Mouse (Mus musculus) gastrocnemius, postnatal 36 days (tissue): ENCODE data around the gene Twist2. TPM values are rescaled to one million over a fixed set of nuclear protein-coding genes. Genes with fewer than 3 reads are reported as not detected.

ENCODE experiments used
- DNase-seq, 2 experiments: peaks; one replicate each; pipeline ENCODE4 v3.0.0; 2022
- intact Hi-C: fragments of 180-260 bp; cut with DNase I; formaldehyde crosslinking; loops from one replicate; pipeline ENCODE4 v1.15.1; 2025
- total RNA-seq, 2 experiments: library from RNA; stranded (reverse); gene quantifications; 2 replicates each; pipeline ENCODE4 v1.2.3; 2021

Gene Twist2
- total RNA-seq, 2 experiments from 2014 or later, result 1.4 to 1.6 TPM

DNA sequence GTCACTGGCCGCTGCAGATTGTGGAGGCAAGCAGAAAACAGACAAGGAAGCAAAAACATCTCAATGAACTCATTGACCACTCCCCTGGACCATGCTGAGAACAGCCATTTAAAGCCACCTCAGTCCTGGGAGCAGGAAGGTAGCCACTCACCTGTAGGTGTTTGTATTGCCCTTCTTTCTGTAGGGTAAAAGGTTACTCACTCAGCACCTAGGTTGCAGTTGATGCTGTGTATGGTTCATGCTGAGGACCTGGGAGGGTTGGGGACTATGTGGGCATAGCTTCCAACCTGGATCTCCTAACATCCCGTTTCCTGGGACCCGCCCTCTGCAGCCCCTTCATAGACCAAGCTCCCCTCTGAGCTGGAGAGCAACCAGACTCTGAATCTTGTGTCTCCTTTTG lies 14.8 kb downstream of the Twist2 start:
- no peak for DNase-seq
- intact Hi-C loops, result no loop called here

DNA sequence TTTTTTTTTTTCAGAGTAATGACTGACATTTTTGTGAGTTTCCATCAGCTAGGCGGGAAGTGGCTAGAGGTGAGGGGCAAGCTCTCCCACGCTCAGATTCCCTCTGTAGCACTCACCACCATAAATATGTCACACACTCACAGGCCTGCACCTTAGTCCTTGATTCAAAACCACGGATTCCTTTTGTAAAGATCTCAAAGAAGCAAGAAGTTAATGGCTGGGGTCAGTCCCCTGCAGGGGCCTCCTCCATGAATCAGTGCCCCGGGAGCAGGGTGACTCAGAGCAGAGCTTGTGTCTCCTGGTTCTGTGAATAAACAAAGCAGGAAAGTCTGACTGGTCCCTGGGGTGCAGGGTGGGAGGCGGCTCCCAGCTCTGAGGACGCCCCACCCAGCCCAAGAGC lies 15.3 kb downstream of the Twist2 start:
- intact Hi-C loops, result no loop called here
- DNase-seq, result peak in 1 of 2 experiments; percentile 35

- DNase-seq, result peak in 1 of 2 experiments; percentile 22
- intact Hi-C loops, result no loop called here
Observed at GRCm38 (mm10) chr1:91819237-91819636, 18.0 kb downstream of the Twist2 start.

DNA sequence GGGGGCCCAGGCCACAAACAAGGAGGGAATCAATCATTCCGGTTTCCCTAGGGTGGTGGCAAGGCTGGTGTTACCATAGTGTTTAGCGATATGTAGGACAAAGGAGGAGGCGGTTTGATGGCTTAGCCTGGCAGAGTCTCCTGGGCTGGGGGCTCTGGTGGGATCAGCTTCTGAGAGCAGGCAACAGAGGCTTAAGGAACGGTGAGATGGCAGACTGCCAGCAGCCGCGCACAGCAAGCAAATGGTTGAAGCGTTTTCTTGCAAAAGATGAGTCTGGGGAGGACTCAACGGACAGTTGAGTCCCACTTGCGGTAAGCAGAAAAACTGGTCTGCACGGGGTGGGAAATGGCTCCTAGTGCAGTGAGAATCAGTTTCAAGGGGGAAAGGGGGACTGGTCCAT lies 19.3 kb downstream of the Twist2 start:
- intact Hi-C loops, result no loop called here
- DNase-seq, result no peak

DNA sequence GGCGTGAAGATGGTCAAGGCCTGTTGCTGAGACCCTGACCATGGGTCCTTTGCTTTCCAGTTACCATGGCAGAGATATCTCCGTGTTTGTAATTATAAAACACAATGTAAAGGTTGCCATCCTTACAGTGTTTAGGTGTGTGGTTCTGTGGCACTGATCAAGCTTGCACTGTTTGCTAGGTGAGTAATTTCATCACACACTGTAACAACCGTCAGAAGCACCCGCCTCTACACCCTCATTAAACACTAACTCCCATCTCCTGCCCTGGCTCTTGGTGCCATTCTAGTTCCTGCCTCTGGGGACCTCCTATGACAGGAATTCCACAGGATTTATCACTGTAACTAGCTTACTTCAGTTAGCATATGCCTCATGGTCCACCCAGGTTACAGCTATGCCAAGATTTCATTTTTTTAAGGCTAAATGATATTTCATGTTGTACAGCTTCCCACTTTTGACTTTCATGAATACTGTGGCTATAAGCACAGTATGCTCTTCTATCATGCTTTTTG lies 21.1 kb downstream of the Twist2 start:
- intact Hi-C loops, result no loop called here
- DNase-seq, result no peak

GRCm38 (mm10) chr1:91823530-91823929 lies 22.3 kb downstream of the Twist2 start:
- peak in 1 of 2 experiments; percentile 42 for DNase-seq
- intact Hi-C loops, result no loop called here

DNA sequence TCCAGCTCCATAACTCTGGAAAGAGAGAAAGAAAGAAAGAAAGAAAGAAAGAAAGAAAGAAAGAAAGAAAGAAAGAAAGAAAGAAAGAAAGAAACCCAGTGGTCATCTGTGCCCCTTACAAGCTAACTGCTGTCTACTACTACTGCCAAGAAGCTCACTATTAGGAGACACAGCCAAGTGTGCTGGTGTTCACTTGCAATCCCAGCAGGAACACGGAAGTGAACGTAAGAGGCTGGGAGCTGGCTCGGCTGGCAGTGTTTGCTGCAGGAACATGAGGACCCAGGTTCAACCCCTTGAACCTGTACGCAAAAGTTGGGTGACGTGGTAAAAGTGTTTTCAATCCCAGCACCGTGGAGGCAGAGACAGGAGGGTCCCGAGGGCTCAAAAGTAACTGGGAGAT lies 22.7 kb downstream of the Twist2 start:
- DNase-seq, result no peak
- intact Hi-C loops, result no loop called here

- DNase-seq, result no peak
- intact Hi-C loops, result no loop called here
Observed at GRCm38 (mm10) chr1:91825261-91825660, 24.0 kb downstream of the Twist2 start.

DNA sequence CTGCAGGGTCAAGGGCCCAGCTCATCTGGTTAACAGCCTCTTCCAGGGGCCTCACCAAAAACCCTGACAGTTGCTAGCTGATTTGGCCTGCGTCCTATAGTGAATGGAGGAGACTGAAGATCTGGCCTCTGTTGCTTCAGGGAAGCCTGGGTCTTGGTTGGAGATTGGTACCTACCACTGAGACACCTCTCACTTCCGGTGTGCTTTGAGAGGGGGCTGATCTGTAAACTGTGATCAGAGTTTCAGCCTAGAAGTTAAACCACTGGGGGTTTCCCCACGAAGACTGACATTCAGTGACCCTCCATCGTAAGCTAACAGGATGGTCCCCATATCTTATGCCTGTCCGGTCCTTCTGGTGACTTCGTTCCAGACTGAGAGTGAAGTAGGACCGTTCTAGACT lies 30.7 kb downstream of the Twist2 start:
- intact Hi-C loops, result no loop called here
- DNase-seq, result no peak

DNA sequence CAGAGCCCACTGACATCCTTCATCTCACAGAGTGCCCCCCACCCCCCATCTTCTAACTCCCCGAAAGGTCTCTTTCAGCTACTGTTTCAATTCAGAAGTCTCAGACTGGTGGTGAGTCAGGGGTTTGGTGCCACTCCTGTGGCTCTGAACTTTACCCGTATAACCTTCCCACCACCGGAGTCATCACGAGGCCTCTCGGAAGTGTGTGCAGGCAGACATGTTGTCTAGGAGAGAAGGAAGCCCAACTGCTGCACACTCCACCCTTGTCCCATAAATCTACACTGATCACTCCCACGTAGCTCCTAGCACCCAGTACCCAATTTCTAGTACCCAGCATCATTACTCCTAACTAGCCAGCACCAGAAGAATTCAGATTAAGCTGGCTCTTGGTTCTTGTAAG lies 38.3 kb downstream of the Twist2 start:
- intact Hi-C loops, result no loop called here
- no peak for DNase-seq

DNA sequence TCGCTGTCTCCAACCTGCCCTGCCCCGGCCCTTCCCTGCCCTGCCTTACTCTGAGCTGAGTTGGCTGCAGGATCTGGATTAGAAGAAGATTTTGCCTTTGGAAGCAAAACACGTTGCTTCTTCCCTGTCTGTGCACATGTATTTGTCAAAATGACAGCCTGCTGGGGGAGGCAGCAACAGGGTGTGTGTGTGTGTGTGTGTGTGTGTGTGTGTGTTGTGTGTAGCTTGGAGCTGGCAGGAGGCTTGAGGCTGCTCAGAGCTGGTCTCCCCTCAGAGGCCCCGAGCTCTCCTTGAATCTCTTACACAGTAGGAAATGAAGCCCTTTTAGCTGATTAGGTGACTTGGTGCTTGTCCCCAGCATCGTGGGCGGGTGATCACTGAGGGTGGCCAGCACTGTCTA lies 38.7 kb downstream of the Twist2 start:
- intact Hi-C loops, result no loop called here
- DNase-seq, result no peak

GRCm38 (mm10) chr1:91844236-91844635 lies 43.0 kb downstream of the Twist2 start:
- no peak for DNase-seq
- intact Hi-C loops, result no loop called here

DNA sequence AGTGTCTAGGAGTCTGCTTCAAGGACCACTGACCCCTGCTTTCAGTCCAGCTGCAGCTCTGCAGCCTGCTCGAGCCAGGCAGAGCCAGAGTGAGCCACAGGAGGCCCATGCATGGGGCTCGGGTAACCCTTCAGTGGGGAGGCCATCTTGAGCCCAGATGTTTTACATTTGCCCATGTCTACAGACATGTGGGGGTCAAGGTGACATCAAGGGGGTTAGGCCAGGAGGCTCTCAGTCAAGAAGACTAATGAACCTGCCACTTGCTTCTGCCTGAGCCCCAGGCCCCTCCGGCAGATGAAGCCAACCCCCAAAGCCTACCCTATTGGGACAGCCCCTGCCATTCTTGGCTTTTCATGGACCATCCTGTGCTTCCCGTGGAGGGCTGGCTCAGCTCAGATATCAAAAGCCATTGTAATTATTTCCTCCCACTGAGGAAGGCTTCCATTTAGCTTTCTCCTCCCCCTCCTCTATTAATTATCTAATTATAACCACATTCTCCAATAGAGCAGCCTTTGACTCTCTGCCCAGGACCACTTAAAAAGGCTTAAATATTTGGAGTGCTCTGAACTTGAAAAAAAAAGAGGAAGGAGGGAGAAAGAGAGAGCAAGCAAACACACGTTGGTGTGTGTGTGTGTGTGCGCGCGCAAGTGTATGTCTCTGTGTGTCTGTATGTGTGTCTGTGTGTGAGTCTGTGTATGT lies 43.6 kb downstream of the Twist2 start:
- intact Hi-C loops, result no loop called here

DNA sequence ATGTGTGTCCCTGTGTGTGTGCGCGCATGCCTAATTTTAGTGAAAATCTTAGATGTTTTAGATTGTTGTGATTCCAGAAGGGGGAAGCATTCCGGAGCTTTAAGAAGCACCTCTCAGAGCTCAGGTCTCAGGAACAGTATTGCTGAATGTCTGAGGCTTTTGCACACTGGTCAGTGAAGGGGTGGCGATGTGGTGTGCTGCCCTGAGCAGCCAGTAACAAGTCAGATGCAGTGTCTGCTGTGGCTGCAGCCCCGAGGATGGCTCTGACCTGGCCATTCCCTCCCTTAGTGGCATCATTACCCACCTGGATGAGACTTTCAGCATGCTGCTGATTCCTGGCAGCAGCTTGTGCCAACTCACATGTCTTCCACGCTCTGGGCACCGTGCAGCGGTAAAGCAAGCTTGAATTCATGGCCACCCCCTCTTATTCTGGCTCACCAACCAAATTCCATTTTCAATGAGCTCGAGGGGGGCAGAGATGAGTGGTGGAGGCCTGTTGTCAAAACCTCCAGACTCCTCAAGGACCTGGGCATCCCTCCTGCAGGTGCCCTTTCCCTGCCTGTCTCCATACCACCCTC lies 44.2 kb downstream of the Twist2 start:
- intact Hi-C loops, result no loop called here
- DNase-seq, result no peak

More for the DNA sequence above, 43.6 kb downstream of the Twist2 start:
- DNase-seq, result no peak

- no peak for DNase-seq
- intact Hi-C loops, result no loop called here
Observed at GRCm38 (mm10) chr1:91851300-91851699, 50.0 kb downstream of the Twist2 start.

DNA sequence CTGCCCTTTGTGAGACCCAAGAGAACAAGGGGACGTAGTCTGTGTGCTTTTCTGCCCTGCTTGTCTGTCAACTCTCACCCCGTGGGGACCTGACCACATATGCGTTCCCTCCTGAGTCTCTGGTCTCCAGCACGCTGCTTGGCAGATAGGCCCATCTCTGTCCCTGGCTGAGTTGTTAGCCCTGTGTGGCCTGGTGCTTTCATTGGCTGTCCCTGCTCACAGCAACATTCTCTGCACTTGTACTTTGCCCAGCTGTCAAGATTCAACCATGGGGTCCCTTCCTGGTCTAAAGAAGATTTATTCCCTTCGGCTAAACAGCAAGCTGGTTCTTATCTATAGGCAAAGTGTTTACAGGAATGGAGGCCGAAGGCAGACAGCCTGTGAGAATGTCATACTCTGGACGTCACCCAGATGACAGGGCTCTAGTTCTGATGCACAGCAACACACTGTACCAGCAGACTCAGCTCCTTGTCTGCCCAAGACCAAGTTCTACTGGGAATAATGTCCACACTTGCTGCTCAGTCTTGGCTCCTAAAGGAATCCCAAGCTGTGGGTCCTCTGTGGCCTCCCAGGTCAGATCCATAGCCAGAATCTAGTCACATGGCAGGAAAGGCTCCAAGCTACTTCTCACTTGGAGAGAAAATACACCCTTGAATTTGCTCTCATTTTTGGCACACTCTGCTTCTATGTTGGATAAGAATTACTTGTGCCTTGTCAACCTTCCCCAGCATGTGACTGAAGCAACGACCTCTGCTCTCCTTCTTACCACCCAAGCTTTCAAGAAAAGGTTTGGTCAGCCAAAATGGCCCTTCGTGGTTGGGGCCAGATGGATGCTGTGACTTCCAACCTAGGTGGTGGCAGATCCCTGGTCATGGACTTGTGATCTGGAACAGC lies 55.8 kb downstream of the Twist2 start:
- intact Hi-C loops, result no loop called here

DNA sequence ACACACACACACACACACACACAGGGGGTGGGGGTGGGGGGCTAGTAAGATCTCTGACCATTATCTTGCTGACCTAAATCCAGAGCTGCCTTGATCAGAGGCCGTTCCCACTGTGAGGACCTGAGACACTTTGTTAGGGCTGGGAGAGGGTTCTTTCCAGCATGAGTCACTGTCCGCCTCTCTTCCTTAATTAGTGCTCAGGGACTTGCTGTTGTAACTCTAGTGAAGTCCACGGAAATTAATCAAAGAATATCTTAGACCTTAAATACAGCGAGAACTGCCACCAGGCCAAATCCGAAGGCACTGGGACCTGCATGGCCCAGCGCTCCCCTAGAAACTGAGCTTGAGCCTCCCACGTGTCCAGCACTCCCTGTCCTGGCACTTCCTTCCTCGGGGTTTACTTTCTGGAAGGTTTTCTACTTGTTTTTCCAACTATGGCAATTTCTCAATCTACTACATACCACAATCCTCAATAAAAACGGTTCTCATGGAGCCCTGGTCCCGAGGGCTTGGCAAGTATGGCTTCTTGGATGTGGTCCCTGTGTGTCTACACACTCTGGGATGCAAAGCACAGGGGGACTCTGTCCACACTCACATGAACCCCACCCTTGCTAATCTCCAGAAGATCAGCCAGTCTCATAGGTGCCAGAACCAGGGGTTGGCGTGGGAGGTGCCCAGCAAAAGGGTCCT lies 57.0 kb downstream of the Twist2 start:
- DNase-seq, result peak; percentile 36 to 46
- intact Hi-C loops, result no loop called here

More for the DNA sequence above, 55.8 kb downstream of the Twist2 start:
- DNase-seq, result no peak

DNA sequence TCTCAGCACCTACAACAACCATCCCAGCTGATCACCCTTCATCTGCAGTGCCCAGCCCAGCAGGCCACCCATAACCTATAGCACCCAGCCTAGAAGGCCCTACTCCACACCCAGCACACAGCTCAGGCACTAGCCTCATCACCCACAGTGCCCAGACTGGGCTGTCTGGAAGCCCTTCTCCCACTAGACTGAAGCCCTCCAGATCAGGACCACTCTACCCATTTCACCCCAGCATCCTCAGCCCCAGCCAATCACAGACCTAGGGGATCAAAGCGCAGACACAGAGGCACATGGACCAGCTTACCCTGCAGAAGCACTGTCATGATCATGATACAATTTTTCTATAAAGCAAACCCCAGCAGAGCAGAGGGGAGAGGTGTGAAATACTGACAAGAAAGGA lies 57.6 kb downstream of the Twist2 start:
- DNase-seq, result no peak
- intact Hi-C loops, result no loop called here

DNA sequence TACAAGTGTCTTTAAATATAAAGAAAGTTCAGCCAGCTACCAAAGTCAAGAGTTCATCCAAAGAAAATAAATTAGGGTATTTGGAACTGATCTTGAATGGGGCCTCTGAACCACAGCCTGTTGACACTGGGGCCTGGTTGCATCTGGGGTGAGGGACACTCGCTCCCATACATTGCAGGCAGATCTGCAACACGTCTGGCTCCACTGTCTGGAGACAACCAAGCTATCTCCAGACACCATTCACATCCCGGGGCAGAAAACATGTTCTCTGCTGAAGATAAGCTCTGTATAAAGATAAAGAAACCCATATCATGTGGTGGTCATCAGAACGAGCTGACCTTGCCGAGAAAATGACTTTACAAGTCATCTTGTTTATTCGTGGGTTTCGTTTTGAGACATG lies 60.2 kb downstream of the Twist2 start:
- no peak for DNase-seq
- intact Hi-C loops, result no loop called here

- DNase-seq, result no peak
- intact Hi-C loops, result no loop called here
Observed at GRCm38 (mm10) chr1:91866001-91866400, 64.7 kb downstream of the Twist2 start.

DNA sequence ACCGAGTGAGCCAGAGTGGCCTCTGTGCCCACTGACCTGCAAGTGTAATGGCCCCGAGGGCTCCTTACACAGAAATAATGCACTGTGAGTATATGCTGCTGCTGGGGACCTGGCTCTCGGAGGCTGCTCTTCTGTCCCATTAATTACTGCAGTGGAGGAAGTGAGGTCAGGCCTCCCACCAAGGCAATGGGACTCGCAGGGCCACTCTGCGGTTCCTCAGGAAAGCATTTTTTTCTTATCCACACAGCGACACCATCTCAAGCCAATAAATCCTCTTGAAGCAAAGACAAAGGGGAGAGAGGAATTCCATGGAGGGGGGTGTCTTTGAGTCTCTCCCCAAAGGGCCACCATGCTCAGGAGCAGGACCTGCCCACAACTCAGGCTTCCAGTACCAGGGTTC lies 69.8 kb downstream of the Twist2 start:
- intact Hi-C loops, result loop anchor here (5.0 to 10.0 kb wide), 3 partner anchors 266 to 349 kb away; no protein-coding TSS in a partner anchor
- DNase-seq, result no peak
